Mouse (Mus musculus) forebrain, embryonic 13.5 days (tissue): ENCODE data around the gene Tmem216. TPM values are rescaled to one million over a fixed set of nuclear protein-coding genes. Genes with fewer than 3 reads are reported as not detected.

ENCODE experiments used
- ATAC-seq: fragments of 200-750 bp; cut with Nextera tagmentation; 2 replicates; pipeline ENCODE4 v1.8.0; 2017
- H3K27ac ChIP-seq: fragments of 300-500 bp; sonication (generic); 2 replicates; pipeline ENCODE4 v1.5.1; 2015; ENCODE audit warnings: inconsistent platforms, mild to moderate bottlenecking, moderate library complexity
- H3K27me3 ChIP-seq: fragments of 300-500 bp; sonication (generic); 2 replicates; pipeline ENCODE4 v1.6.1; 2015; ENCODE audit warnings: mild to moderate bottlenecking, inconsistent platforms
- H3K36me3 ChIP-seq: fragments of 300-500 bp; sonication (generic); 2 replicates; pipeline ENCODE4 v1.6.1; 2015; ENCODE audit warnings: mild to moderate bottlenecking, inconsistent platforms; ENCODE audit not compliant: poor library complexity, severe bottlenecking
- H3K4me1 ChIP-seq: fragments of 300-500 bp; sonication (generic); 2 replicates; pipeline ENCODE4 v1.6.1; 2015; ENCODE audit warnings: inconsistent platforms
- H3K4me2 ChIP-seq: fragments of 300-500 bp; sonication (generic); 2 replicates; pipeline ENCODE4 v1.6.1; 2015; ENCODE audit warnings: inconsistent platforms, mild to moderate bottlenecking, moderate library complexity
- H3K4me3 ChIP-seq: fragments of 300-500 bp; sonication (generic); 2 replicates; pipeline ENCODE4 v1.5.1; 2015; ENCODE audit warnings: mild to moderate bottlenecking, inconsistent platforms
- H3K9ac ChIP-seq: fragments of 300-500 bp; sonication (generic); 2 replicates; pipeline ENCODE4 v1.6.1; 2015; ENCODE audit warnings: mild to moderate bottlenecking, inconsistent platforms
- H3K9me3 ChIP-seq: fragments of 300-500 bp; sonication (generic); replicated peaks from 2 replicates; pipeline ENCODE4 v1.6.1; 2016; ENCODE audit warnings: inconsistent platforms
- WGBS: fragments of 180-500 bp; shearing (Covaris S2); methylation state at CpG from one replicate; pipeline ENCODE4 v1.1.7; 2015; 5-methylcytosine and 5-hydroxymethylcytosine counted together
- polyA plus RNA-seq: library from polyadenylated mRNA; unstranded; fragments of >200 nt; fragmentation: Nextera tagmentation; extraction: Ambion mirVana; gene quantifications from 2 replicates; pipeline ENCODE4 v1.2.1, GENCODE M21; 2015

The Tmem216 gene
- polyA plus RNA-seq, 1 experiment from 2014 or later, result 50.8 TPM

DNA sequence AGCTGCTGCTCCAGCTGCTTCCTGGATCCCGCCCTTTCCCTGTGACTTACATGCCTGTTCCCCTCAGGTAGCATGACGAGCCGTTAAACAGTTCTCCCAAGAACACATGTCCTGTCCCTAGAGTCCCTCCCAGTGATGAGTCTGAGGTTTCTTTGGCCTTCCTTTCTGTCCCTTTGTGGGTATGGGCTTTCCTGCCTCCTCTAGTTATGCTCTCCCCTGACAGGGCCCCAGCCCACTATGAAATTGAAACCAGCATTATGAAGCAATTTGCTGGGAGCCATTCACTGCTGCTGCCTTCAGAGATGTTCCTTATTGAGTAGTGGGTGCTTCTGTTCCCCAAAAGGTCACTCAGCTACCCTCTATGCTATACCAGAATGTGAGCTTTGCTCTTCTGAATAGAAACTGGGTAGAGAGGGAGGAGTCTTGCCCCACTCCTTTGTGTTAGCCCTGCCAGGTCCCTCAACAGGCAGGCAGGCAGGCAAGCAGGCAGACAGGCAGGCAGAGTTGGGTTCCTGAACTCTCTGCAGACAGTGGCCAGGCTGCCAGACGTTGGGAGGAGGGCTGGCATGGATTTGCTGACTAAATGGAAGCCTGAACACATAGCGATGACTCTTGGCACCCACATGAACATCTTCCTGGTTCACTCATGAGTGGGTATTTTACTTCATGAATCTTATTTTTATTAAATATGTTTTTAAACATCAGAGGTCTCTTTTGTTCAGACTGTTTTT lies 33.3 kb upstream of the Tmem216 start:
- peaks cover 3% of the 10 kb centered on the region; the same call in 1 of the 2 replicates for H3K4me1 ChIP-seq
- WGBS, result 69% methylated on average over 5 of the region's 5 CpGs
- no peak for ATAC-seq
- no peak overlapping the region for H3K4me3 ChIP-seq
- no peak overlapping the region for H3K27ac ChIP-seq
- H3K27me3 ChIP-seq, result no peaks in the 10 kb centered on the region
- peaks cover 43% of the 10 kb centered on the region for H3K36me3 ChIP-seq
- no peak overlapping the region for H3K4me2 ChIP-seq
- no peak overlapping the region for H3K9ac ChIP-seq
- no peaks in the 10 kb centered on the region for H3K9me3 ChIP-seq

DNA sequence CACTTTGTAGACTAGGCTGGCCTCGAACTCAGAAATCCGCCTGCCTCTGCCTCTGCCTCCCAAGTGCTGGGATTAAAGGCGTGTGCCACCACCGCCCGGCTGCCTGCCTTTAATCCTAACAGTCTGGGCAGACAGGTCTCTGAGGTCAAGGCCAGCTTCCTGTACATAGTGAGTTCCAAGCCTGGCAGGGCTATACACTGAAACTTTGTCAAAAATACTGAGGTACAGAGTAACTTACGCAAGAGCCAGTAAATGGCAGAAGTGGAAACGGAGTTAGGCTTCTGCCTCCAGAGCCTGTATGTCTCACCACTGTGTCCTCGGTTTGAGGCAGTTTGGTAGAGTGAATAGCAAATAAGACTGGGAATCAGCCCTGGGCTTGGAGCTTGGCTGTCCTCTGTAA lies 31.2 kb upstream of the Tmem216 start:
- H3K27me3 ChIP-seq, result no peaks in the 10 kb centered on the region
- WGBS, result 80% methylated on average over 8 of the region's 8 CpGs
- peaks cover 6% of the 10 kb centered on the region; the same call in 1 of the 2 replicates for H3K4me1 ChIP-seq
- H3K4me3 ChIP-seq, result no peak overlapping the region
- no peak for ATAC-seq
- peaks cover 27% of the 10 kb centered on the region for H3K36me3 ChIP-seq
- H3K9ac ChIP-seq, result no peak overlapping the region
- H3K27ac ChIP-seq, result no peak overlapping the region
- H3K9me3 ChIP-seq, result no peaks in the 10 kb centered on the region
- no peak overlapping the region for H3K4me2 ChIP-seq

- WGBS, result 91% methylated on average over 8 of the region's 8 CpGs
- ATAC-seq, result no peak
These were observed 29.1 kb upstream of the Tmem216 start for GRCm38 (mm10) chr19:10585112-10585511.

DNA sequence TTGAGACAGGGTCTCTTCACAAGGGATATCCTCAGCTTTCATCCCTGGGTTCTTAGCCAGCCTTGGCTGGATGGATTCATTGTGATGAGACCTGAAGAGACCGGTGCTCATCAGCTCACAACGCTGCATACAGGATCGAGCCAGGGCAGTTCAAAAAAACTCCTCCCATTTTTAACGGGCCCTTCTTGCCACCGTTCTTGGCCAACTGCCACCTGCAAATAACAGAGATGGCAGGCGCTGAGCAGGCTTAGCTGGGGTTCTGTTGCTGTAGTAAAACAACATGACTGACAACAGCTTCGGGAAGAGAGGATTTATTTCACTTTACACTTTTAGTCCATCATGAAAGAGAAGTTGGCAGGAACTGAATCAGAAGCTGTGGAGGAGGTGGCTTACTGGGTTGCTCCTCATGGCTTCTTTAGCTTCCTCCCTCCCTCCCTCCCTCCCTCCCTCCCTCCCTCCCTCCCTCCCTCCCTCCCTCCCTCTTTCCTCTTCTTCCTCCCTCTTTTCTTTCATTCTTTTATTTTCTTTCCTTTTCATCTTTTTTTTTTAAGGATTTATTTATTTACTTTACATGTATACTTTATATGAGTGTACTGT lies 27.6 kb upstream of the Tmem216 start:
- Histone ChIP-seq H3K4me3 (no peak overlapping the region), H3K36me3 (peaks cover 16% of the 10 kb centered on the region), H3K9me3 (no peaks in the 10 kb centered on the region), H3K27ac (no peak overlapping the region), H3K27me3 (no peaks in the 10 kb centered on the region), H3K4me2 (no peak overlapping the region), H3K4me1 (peaks cover 8% of the 10 kb centered on the region), H3K9ac (no peak overlapping the region)
- no peak for ATAC-seq
- WGBS, result 48% methylated on average over 7 of the region's 7 CpGs

More at GRCm38 (mm10) chr19:10585112-10585511, 29.1 kb upstream of the Tmem216 start:
- H3K4me2 ChIP-seq, result no peak overlapping the region
- H3K27ac ChIP-seq, result no peak overlapping the region
- no peaks in the 10 kb centered on the region for H3K27me3 ChIP-seq
- no peak overlapping the region for H3K9ac ChIP-seq
- no peak overlapping the region for H3K4me3 ChIP-seq
- H3K4me1 ChIP-seq, result peaks cover 6% of the 10 kb centered on the region; the same call in 1 of the 2 replicates
- H3K9me3 ChIP-seq, result no peaks in the 10 kb centered on the region
- H3K36me3 ChIP-seq, result peaks cover 22% of the 10 kb centered on the region

GRCm38 (mm10) chr19:10581984-10582383 lies 25.9 kb upstream of the Tmem216 start:
- no peak overlapping the region for H3K27ac ChIP-seq
- no peak for ATAC-seq
- H3K36me3 ChIP-seq, result peaks cover 7% of the 10 kb centered on the region; the same call in 1 of the 2 replicates
- WGBS, result 88% methylated on average over 6 of the region's 6 CpGs
- peaks cover 19% of the 10 kb centered on the region for H3K4me1 ChIP-seq
- H3K27me3 ChIP-seq, result no peaks in the 10 kb centered on the region
- no peaks in the 10 kb centered on the region for H3K9me3 ChIP-seq
- H3K4me2 ChIP-seq, result no peak overlapping the region
- no peak overlapping the region for H3K4me3 ChIP-seq
- no peak overlapping the region for H3K9ac ChIP-seq

GRCm38 (mm10) chr19:10580761-10581160 lies 24.7 kb upstream of the Tmem216 start:
- WGBS, result 81% methylated on average over 3 of the region's 3 CpGs
- H3K4me3 ChIP-seq, result no peak overlapping the region
- no peak overlapping the region for H3K9ac ChIP-seq
- no peak overlapping the region for H3K4me2 ChIP-seq
- peaks cover 7% of the 10 kb centered on the region; the same call in 1 of the 2 replicates for H3K36me3 ChIP-seq
- peaks cover 28% of the 10 kb centered on the region for H3K4me1 ChIP-seq
- H3K27ac ChIP-seq, result no peak overlapping the region
- H3K9me3 ChIP-seq, result no peaks in the 10 kb centered on the region
- ATAC-seq, result no peak
- H3K27me3 ChIP-seq, result no peaks in the 10 kb centered on the region

- Histone ChIP-seq H3K27me3 (no peaks in the 10 kb centered on the region), H3K36me3 (peaks cover 7% of the 10 kb centered on the region), H3K4me3 (no peak overlapping the region), H3K27ac (no peak overlapping the region), H3K4me1 (peaks cover 32% of the 10 kb centered on the region), H3K9me3 (no peaks in the 10 kb centered on the region), H3K9ac (no peak overlapping the region), H3K4me2 (no peak overlapping the region)
- WGBS, result 86% methylated on average over 3 of the region's 3 CpGs
- no peak for ATAC-seq
These were observed 24.1 kb upstream of the Tmem216 start for GRCm38 (mm10) chr19:10580102-10580501.

DNA sequence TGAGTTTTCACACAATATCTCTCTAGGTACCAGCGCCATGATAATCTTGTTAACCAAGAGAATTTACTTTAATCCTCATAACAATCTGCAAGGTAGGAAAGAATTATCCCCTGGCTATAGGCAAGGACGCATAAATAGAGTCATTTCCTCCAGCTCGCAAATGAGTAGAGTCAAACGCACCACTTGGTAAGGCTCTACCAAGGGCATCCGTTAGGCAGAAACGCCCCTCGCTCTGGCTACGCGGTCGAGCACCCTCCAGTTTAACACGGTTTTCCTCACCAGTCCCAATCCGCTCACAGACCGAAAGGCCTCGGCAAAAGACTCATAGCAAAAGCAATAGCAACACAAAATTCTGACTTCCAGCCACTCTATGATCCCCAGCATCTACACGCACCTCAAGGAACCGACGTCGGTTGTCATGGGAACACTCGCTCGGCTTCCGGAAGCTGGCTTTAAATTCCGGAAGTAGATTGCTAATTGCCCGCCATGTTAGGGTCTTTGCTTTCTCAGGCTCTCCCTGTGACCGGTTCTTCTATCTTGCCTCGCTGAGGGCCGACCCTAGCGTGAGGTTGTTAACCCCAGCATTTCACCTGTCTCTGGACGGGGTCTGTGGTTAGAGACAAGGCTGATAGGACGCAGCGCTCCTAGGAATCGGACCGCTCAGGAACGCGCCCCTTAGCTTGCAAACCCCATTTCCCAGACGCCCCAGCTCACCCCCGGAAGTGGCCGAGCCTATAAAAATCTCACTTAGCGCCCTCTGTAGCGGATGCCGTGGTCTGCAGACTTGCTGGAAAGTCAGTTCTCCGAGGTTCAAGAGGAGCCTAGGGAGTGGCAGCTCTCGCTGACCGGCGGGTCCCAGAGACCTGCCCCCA lies 20.9 kb upstream of the Tmem216 start, which contains the start of the genes Cyb561a3 and Tmem138:
Gene Cyb561a3 (plus strand): TSS at position 483 of the 872 bp plus-strand sequence.
Gene Tmem138 (minus strand): TSS at position 673 of the 872 bp plus-strand sequence.
- Histone ChIP-seq H3K4me1 (peaks cover 29% of the 10 kb centered on the region), H3K36me3 (peaks cover 33% of the 10 kb centered on the region), H3K9me3 (no peaks in the 10 kb centered on the region), H3K27ac (peak within 1 kb of the TSS; percentile 87), H3K9ac (peak within 1 kb of the TSS; percentile 80), H3K4me2 (peak within 1 kb of the TSS; percentile 82), H3K4me3 (peak within 1 kb of the TSS; percentile 64), H3K27me3 (no peaks in the 10 kb centered on the region)
- WGBS, result under 1% methylated on average over 44 of the region's 44 CpGs
- ATAC-seq, result peak; percentile 97

DNA sequence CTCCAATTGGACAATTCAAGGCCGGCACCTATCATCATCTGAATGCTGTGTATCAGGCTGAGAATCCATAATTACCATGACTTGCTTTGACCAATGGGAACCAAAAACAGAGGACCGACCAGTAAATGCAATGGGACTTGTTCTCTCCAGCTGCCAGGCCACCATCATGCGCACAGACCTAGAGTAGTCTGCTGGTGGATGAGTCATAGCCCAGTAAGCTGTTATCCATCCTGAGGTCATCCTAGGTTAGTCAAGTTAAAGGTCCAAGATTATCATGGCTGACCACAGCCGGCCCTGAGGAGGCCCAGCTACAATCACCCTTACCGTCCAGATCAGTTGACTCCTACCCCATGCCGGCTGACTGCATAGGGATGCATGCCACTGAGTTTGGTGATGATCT lies 13.6 kb upstream of the Tmem216 start:
- H3K4me3 ChIP-seq, result no peak overlapping the region
- peaks cover 58% of the 10 kb centered on the region for H3K36me3 ChIP-seq
- no peaks in the 10 kb centered on the region for H3K4me1 ChIP-seq
- H3K4me2 ChIP-seq, result no peak overlapping the region
- H3K9me3 ChIP-seq, result no peaks in the 10 kb centered on the region
- H3K27me3 ChIP-seq, result no peaks in the 10 kb centered on the region
- no peak overlapping the region for H3K9ac ChIP-seq
- no peak for ATAC-seq
- H3K27ac ChIP-seq, result no peak overlapping the region
- WGBS, result 98% methylated on average over 6 of the region's 6 CpGs

DNA sequence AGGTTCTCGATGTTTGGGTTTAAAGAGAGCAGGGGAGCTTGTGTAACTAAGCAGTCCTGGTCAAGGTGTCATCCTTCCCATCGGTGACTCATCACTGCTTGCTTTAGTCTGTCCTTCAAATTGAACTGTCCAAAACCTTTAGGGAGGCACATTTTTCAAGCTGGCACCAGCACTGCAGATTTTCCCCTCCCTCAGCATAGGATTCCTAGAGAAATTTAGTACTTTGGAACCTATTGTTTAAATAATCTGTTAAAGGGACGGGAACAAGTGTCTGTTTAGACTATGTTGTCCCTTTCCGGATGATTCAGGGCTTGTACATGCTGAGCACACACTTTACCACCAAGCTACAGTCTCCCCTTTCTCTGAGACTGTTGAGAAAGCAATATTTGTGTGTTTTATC lies 9.2 kb upstream of the Tmem216 start:
- Histone ChIP-seq H3K9ac (no peak overlapping the region), H3K4me3 (no peak overlapping the region), H3K27me3 (no peaks in the 10 kb centered on the region), H3K36me3 (peaks cover 15% of the 10 kb centered on the region), H3K4me2 (no peak overlapping the region), H3K9me3 (no peaks in the 10 kb centered on the region), H3K4me1 (no peaks in the 10 kb centered on the region), H3K27ac (no peak overlapping the region)
- no peak for ATAC-seq
- 82% methylated on average over 4 of the region's 4 CpGs for WGBS

GRCm38 (mm10) chr19:10564278-10564677 lies 8.2 kb upstream of the Tmem216 start:
- no peak for ATAC-seq
- peaks cover 6% of the 10 kb centered on the region; the same call in 1 of the 2 replicates for H3K36me3 ChIP-seq
- no peak overlapping the region for H3K9ac ChIP-seq
- H3K9me3 ChIP-seq, result no peaks in the 10 kb centered on the region
- H3K4me1 ChIP-seq, result no peaks in the 10 kb centered on the region
- no peaks in the 10 kb centered on the region for H3K27me3 ChIP-seq
- H3K4me2 ChIP-seq, result no peak overlapping the region
- WGBS, result 83% methylated on average over 6 of the region's 6 CpGs
- no peak overlapping the region for H3K27ac ChIP-seq
- H3K4me3 ChIP-seq, result no peak overlapping the region

DNA sequence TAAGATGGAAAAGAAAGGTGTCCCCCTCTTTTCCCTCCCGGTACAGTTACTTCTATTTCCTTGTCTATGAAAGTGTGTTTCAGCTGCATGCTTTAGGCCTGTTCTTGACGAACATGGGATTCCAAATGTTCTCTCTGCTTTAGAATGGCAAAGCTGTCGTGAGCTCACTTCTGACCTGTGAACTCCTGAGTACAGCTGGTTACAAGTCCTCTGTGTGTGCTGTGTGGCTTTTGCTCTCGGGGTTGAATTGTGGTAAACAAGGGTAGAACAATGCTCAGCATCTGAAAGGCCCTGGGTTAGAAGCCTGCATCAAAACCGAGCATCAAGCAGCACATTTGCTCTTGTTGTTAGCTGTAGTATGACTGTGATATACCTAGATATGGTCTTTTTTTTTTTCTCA lies 6.3 kb upstream of the Tmem216 start:
- Histone ChIP-seq H3K4me2 (no peak overlapping the region), H3K27ac (no peak overlapping the region), H3K36me3 (no peaks in the 10 kb centered on the region), H3K9me3 (no peaks in the 10 kb centered on the region), H3K4me1 (no peaks in the 10 kb centered on the region), H3K9ac (no peak overlapping the region), H3K4me3 (no peak overlapping the region), H3K27me3 (no peaks in the 10 kb centered on the region)
- WGBS, result 60% methylated on average over 5 of the region's 5 CpGs
- ATAC-seq, result no peak
